In the genomic region with DNA sequence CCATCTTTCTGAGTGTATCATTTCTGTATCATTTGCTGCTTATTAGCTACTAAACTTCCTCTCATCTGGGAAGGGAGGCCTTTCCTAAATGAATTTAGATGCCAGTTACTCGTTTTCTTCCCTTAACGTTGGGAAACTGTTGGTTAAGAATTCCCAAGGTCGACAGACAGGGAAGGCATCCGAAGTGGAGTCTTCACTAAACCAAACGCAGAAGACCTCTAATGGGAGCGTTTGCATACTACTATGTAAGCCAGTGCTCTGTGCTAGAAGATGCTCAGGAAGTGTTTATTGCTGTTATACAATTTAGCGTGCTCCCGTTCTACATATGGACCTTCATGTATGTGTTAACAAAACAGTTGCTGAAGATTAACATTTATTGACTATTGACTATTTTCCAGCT, we compare ENCODE assay signal across 8 mouse cellular contexts. TPM values are rescaled to one million over a fixed set of nuclear protein-coding genes. Genes with fewer than 3 reads are reported as not detected.
DNase-seq lines count a peak whose midpoint lies in the region; ATAC-seq and TF ChIP-seq lines count a peak whose summit lies in the region.

No protein-coding gene starts in this region.

- peaks cover 31% of the 10 kb centered on the region for H3K36me3 ChIP-seq in heart, embryonic 14.5 days (ENCODE audit: control insufficient read depth, insufficient read depth, low read length)
- peaks cover 1 to 10% of the 10 kb centered on the region in 2 experiments; a peak in 2 of 4 replicates for H3K36me3 ChIP-seq in MEL (ENCODE audit: control insufficient read depth in 1 of 2, insufficient read depth in 2 of 2, low read length in 2 of 2)
- peaks cover 23% of the 10 kb centered on the region; the same call in 1 of the 2 replicates for H3K36me3 ChIP-seq in hindbrain, embryonic 15.5 days
- H3K36me3 ChIP-seq in midbrain, embryonic 13.5 days, result peaks cover 19% of the 10 kb centered on the region

- peak overlapping the region; percentile 63 to 67; a peak in 2 of 4 replicates for H3K4me3 ChIP-seq in heart, embryonic 14.5 days (ENCODE audit: control insufficient read depth in 1 of 2, insufficient read depth in 1 of 2, low read depth in 1 of 2, low read length in 2 of 2)
- peak overlapping the region; percentile 63 to 88; a peak in 3 of 4 replicates for H3K4me3 ChIP-seq in MEL (ENCODE audit: control insufficient read depth in 1 of 2, insufficient read depth in 1 of 2, low read depth in 2 of 2, low read length in 2 of 2)
- H3K4me3 ChIP-seq in hindbrain, embryonic 15.5 days, result peak overlapping the region; percentile 74
- H3K4me3 ChIP-seq in midbrain, embryonic 13.5 days (replicated peaks), result peak overlapping the region; percentile 59

- peaks cover 13% of the 10 kb centered on the region for H3K79me2 ChIP-seq in MEL (ENCODE audit: control insufficient read depth, insufficient read depth, low read length, poor library complexity)

- peak overlapping the region; percentile 78 for H3K4me2 ChIP-seq in heart, embryonic 14.5 days (ENCODE audit: low read length)
- H3K4me2 ChIP-seq in hindbrain, embryonic 15.5 days, result peak overlapping the region; percentile 62
- H3K4me2 ChIP-seq in midbrain, embryonic 13.5 days (replicated peaks), result peak overlapping the region; percentile 61

- no peak for TF ChIP-seq EP300 in MEL (IDR thresholded peaks at IDR 0.05; ENCODE audit: low read depth in 1 of 2, low read length in 2 of 2)

- no peak for ATAC-seq in heart, embryonic 14.5 days (ENCODE audit: insufficient number of reproducible peaks, insufficient read depth, low FRiP score, low read depth)
- no peak for ATAC-seq in hindbrain, embryonic 15.5 days (ENCODE audit: low FRiP score, low read depth)
- no peak for ATAC-seq in midbrain, embryonic 13.5 days
- ATAC-seq in cerebellum, adult (ENCODE audit: insufficient number of reproducible peaks, low FRiP score, low TSS enrichment), result no peak

- TF ChIP-seq RAD21 in MEL (IDR thresholded peaks at IDR 0.05; ENCODE audit: low read depth, low read length), result no peak

- no peak for TF ChIP-seq POLR2A in MEL (IDR thresholded peaks at IDR 0.05; ENCODE audit: control insufficient read depth in 1 of 2, insufficient read depth in 1 of 2, low read depth in 1 of 2, low read length in 2 of 2, poor library complexity in 1 of 2)

- intact Hi-C loops in gastrocnemius, postnatal 36 days (cut with DNase I), result no loop called here

- TF ChIP-seq CTCF in MEL (IDR thresholded peaks at IDR 0.05 in 2 of 3, conservative IDR thresholded peaks at IDR 0.05 in 1 of 3; ENCODE audit: control insufficient read depth in 1 of 3, insufficient read depth in 1 of 3, low read depth in 2 of 3, low read length in 3 of 3, poor library complexity in 1 of 3, severe bottlenecking in 1 of 3), result no peak

- H3K27me3 ChIP-seq in heart, embryonic 14.5 days (ENCODE audit: control insufficient read depth, insufficient read depth, low read length), result no peaks in the 10 kb centered on the region
- no peaks in the 10 kb centered on the region for H3K27me3 ChIP-seq in MEL (ENCODE audit: control insufficient read depth in 1 of 2, insufficient read depth in 2 of 2, low read length in 2 of 2)
- no peaks in the 10 kb centered on the region for H3K27me3 ChIP-seq in hindbrain, embryonic 15.5 days
- no peaks in the 10 kb centered on the region for H3K27me3 ChIP-seq in midbrain, embryonic 13.5 days

- H3K27ac ChIP-seq in heart, embryonic 14.5 days (replicated peaks in 1 of 2; ENCODE audit: control insufficient read depth in 1 of 2, insufficient read depth in 1 of 2, low read depth in 2 of 2, low read length in 2 of 2), result peak overlapping the region in 1 of 2 experiments; percentile 95; a peak in 2 of 4 replicates
- no peak overlapping the region for H3K27ac ChIP-seq in MEL (ENCODE audit: control insufficient read depth, low read depth, low read length)
- H3K27ac ChIP-seq in hindbrain, embryonic 15.5 days (replicated peaks), result peak overlapping the region; percentile 99; the same call in 1 of the 2 replicates
- H3K27ac ChIP-seq in midbrain, embryonic 13.5 days, result no peak overlapping the region

- H3K4me1 ChIP-seq in heart, embryonic 14.5 days (ENCODE audit: control insufficient read depth in 2 of 2, insufficient read depth in 2 of 2, low read length in 2 of 2), result peaks cover 3 to 8% of the 10 kb centered on the region in 2 experiments; a peak in 3 of 4 replicates
- H3K4me1 ChIP-seq in MEL (ENCODE audit: control insufficient read depth in 1 of 2, insufficient read depth in 2 of 2, low read length in 2 of 2), result peaks cover 0 to 9% of the 10 kb centered on the region in 2 experiments; a peak in 2 of 4 replicates
- H3K4me1 ChIP-seq in hindbrain, embryonic 15.5 days (replicated peaks), result peaks cover 19% of the 10 kb centered on the region
- H3K4me1 ChIP-seq in midbrain, embryonic 13.5 days (replicated peaks), result peaks cover 19% of the 10 kb centered on the region

- 54% methylated on average over 8 of the region's 8 CpGs for WGBS in heart, embryonic 14.5 days
- 67% methylated on average over 8 of the region's 8 CpGs for WGBS in hindbrain, embryonic 15.5 days
- 71% methylated on average over 8 of the region's 8 CpGs for whole genome bisulfite sequencing in midbrain, embryonic 13.5 days

- no peaks in the 10 kb centered on the region for H3K9me3 ChIP-seq in heart, embryonic 14.5 days (ENCODE audit: control insufficient read depth, low read length)
- no peaks in the 10 kb centered on the region for H3K9me3 ChIP-seq in MEL (replicated peaks; ENCODE audit: insufficient read depth, low read length)
- no peaks in the 10 kb centered on the region for H3K9me3 ChIP-seq in hindbrain, embryonic 15.5 days
- H3K9me3 ChIP-seq in midbrain, embryonic 13.5 days, result no peaks in the 10 kb centered on the region

- DNase-seq in heart, adult 8-10 months (ENCODE audit: low spot score), result no peak
- DNase-seq in MEL (ENCODE audit: low read depth, low spot score) (no peak), adipocyte (ENCODE audit: low spot score) (no peak)
- DNase-seq in gastrocnemius, postnatal 36 days, result no peak

- peak overlapping the region; percentile 80; the same call in 1 of the 2 replicates for H3K9ac ChIP-seq in heart, embryonic 14.5 days (ENCODE audit: low read length)
- peak overlapping the region; percentile 93 for H3K9ac ChIP-seq in MEL (ENCODE audit: control insufficient read depth, low read depth, low read length, poor library complexity, severe bottlenecking)
- H3K9ac ChIP-seq in hindbrain, embryonic 15.5 days, result peak overlapping the region; percentile 81
- peak overlapping the region; percentile 56 for H3K9ac ChIP-seq in midbrain, embryonic 13.5 days (replicated peaks)

TF ChIP-seq in MEL, 35 proteins besides CTCF, POLR2A, EP300 and RAD21:
- no peak for TF ChIP-seq ZKSCAN1 (IDR thresholded peaks at IDR 0.05; ENCODE audit: low read depth, low read length)
- TF ChIP-seq POLR2AphosphoS2 (IDR thresholded peaks at IDR 0.05; ENCODE audit: low read length), result no peak
- no peak for TF ChIP-seq BHLHE40 (IDR thresholded peaks at IDR 0.05; ENCODE audit: borderline replicate concordance, low read depth, low read length)
- no peak for TF ChIP-seq ETS1 (IDR thresholded peaks at IDR 0.05; ENCODE audit: low read depth, low read length)
- TF ChIP-seq GATA1 (IDR thresholded peaks at IDR 0.05; ENCODE audit: low read depth, low read length), result no peak
- no peak for TF ChIP-seq MAZ (IDR thresholded peaks at IDR 0.05; ENCODE audit: low read depth, low read length)
- TF ChIP-seq NELFE (IDR thresholded peaks at IDR 0.05; ENCODE audit: low read depth, low read length), result no peak
- TF ChIP-seq UBTF (IDR thresholded peaks at IDR 0.05; ENCODE audit: borderline replicate concordance, insufficient read depth, low read depth, low read length), result no peak
- TF ChIP-seq USF2 (IDR thresholded peaks at IDR 0.05; ENCODE audit: borderline replicate concordance in 1 of 2, insufficient read depth in 1 of 2, low read depth in 1 of 2, low read length in 2 of 2), result no peak

RNA-seq across cellular contexts. Expression of gene Dnajc27, which starts 1.1 kb away (rescaled TPM):
- 7.8 and 8.7 TPM in 2 replicates for polyA plus RNA-seq in heart, embryonic 14.5 days (2014; fragmentation: Nextera tagmentation; extraction: Ambion mirVana)
- 10 to 100 TPM; 10.0 to 14.9 (median 11.2) TPM for total RNA-seq in heart, adult 8-10 months (2022)
- 6.5 and 7.9 TPM in 2 replicates for total RNA-seq in MEL (2012; rRNA removed)
- 1 to 10 TPM in 1 of 2 experiments, not detected in 1; 9.7 TPM for polyA plus RNA-seq in MEL (2012; ENCODE audit: insufficient read depth in 1 of 2, insufficient read length in 2 of 2, low read depth in 1 of 2, low replicate concordance in 2 of 2, missing spikeins in 1 of 2)
- polyA plus RNA-seq in hindbrain, embryonic 15.5 days (2015; fragmentation: Nextera tagmentation; extraction: Ambion mirVana), result 22.0 and 22.2 TPM in 2 replicates
- polyA plus RNA-seq in midbrain, embryonic 13.5 days (2015; fragmentation: Nextera tagmentation; extraction: Ambion mirVana), result 15.0 and 15.4 TPM in 2 replicates
- 10 to 100 TPM; 30.0 TPM for total RNA-seq in gastrocnemius, postnatal 36 days (2021)

RNA-seq across cellular contexts. Expression of gene Efr3b, which starts 44.7 kb away (rescaled TPM):
- 4.4 and 5.6 TPM in 2 replicates for polyA plus RNA-seq in heart, embryonic 14.5 days (2014; fragmentation: Nextera tagmentation; extraction: Ambion mirVana)
- 1 to 10 TPM; 5.6 to 8.2 (median 7.0) TPM for total RNA-seq in heart, adult 8-10 months (2022)
- 0.88 and 1.5 TPM in 2 replicates for total RNA-seq in MEL (2012; rRNA removed)
- 1 to 10 TPM in 1 of 2 experiments, not detected in 1; 1.7 TPM for polyA plus RNA-seq in MEL (2012; ENCODE audit: insufficient read depth in 1 of 2, insufficient read length in 2 of 2, low read depth in 1 of 2, low replicate concordance in 2 of 2, missing spikeins in 1 of 2)
- 38.6 and 42.1 TPM in 2 replicates for polyA plus RNA-seq in hindbrain, embryonic 15.5 days (2015; fragmentation: Nextera tagmentation; extraction: Ambion mirVana)
- polyA plus RNA-seq in midbrain, embryonic 13.5 days (2015; fragmentation: Nextera tagmentation; extraction: Ambion mirVana), result 37.9 and 41.5 TPM in 2 replicates
- 1 to 10 TPM; 3.3 to 3.8 TPM for total RNA-seq in gastrocnemius, postnatal 36 days (2021)

RNA-seq across cellular contexts. Expression of gene Adcy3, which starts 49.5 kb away (rescaled TPM):
- polyA plus RNA-seq in heart, embryonic 14.5 days (2014; fragmentation: Nextera tagmentation; extraction: Ambion mirVana), result 4.2 and 4.8 TPM in 2 replicates
- 1 to 10 TPM; 2.6 to 3.0 (median 2.9) TPM for total RNA-seq in heart, adult 8-10 months (2022)
- 0.03 and 0.19 TPM in 2 replicates for total RNA-seq in MEL (2012; rRNA removed)
- polyA plus RNA-seq in MEL (2012; ENCODE audit: insufficient read depth in 1 of 2, insufficient read length in 2 of 2, low read depth in 1 of 2, low replicate concordance in 2 of 2, missing spikeins in 1 of 2), result 1 to 10 TPM in 1 of 2 experiments, not detected in 1; 3.0 TPM
- polyA plus RNA-seq in hindbrain, embryonic 15.5 days (2015; fragmentation: Nextera tagmentation; extraction: Ambion mirVana), result 15.8 and 17.7 TPM in 2 replicates
- polyA plus RNA-seq in midbrain, embryonic 13.5 days (2015; fragmentation: Nextera tagmentation; extraction: Ambion mirVana), result 4.8 and 5.8 TPM in 2 replicates
- 1 to 10 TPM; 1.4 to 2.1 TPM for total RNA-seq in gastrocnemius, postnatal 36 days (2021)
